Mouse (Mus musculus) gastrocnemius, adult 18-20 months (tissue): ENCODE results near the gene Irf2bp1. TPM values are rescaled to one million over a fixed set of nuclear protein-coding genes. Genes with fewer than 3 reads are reported as not detected.

ENCODE experiments used
- DNase-seq: peaks from one replicate; pipeline ENCODE4 v3.0.0; 2021; ENCODE audit warnings: low spot score
- total RNA-seq, 2 experiments: library from RNA; stranded (reverse); gene quantifications; 2 replicates each; pipeline ENCODE4 v1.2.3; 2021

The Irf2bp1 gene
- total RNA-seq, 2 experiments from 2014 or later, result 18.3 to 18.5 TPM

- DNase-seq, result peak; percentile 30
These were observed 20.9 kb downstream of the Irf2bp1 start for GRCm38 (mm10) chr7:19024581-19025255.

- DNase-seq, result no peak
These were observed 24.2 kb downstream of the Irf2bp1 start for GRCm38 (mm10) chr7:19028067-19028466.

- DNase-seq, result no peak
These were observed 25.3 kb downstream of the Irf2bp1 start for GRCm38 (mm10) chr7:19029084-19029653.

GRCm38 (mm10) chr7:19031641-19032040, 27.8 kb downstream of the Irf2bp1 start:
- DNase-seq, result no peak

GRCm38 (mm10) chr7:19044616-19045015, 40.8 kb downstream of the Irf2bp1 start:
- no peak for DNase-seq

- DNase-seq, result peak; percentile 86
These were observed 42.6 kb downstream of the Irf2bp1 start for GRCm38 (mm10) chr7:19046286-19047069.

- DNase-seq, result no peak
These were observed 44.2 kb downstream of the Irf2bp1 start for GRCm38 (mm10) chr7:19048006-19048527.

- no peak for DNase-seq
These were observed 45.4 kb downstream of the Irf2bp1 start for GRCm38 (mm10) chr7:19049252-19049651.

- DNase-seq, result no peak
These were observed 46.3 kb downstream of the Irf2bp1 start for GRCm38 (mm10) chr7:19050172-19050571.

GRCm38 (mm10) chr7:19051161-19051560, 47.3 kb downstream of the Irf2bp1 start:
- DNase-seq, result no peak

- peak; percentile 85 for DNase-seq
These were observed 48.7 kb downstream of the Irf2bp1 start for GRCm38 (mm10) chr7:19052345-19053135.

GRCm38 (mm10) chr7:19053136-19053532, 49.3 kb downstream of the Irf2bp1 start:
- no peak for DNase-seq

- no peak for DNase-seq
These were observed 50.4 kb downstream of the Irf2bp1 start, which contains the start of gene Rsph6a for GRCm38 (mm10) chr7:19054047-19054776. Rsph6a (plus strand) TSS chr7:19054690.

GRCm38 (mm10) chr7:19054777-19055076, 50.9 kb downstream of the Irf2bp1 start:
- DNase-seq, result no peak

- no peak for DNase-seq
These were observed 51.3 kb downstream of the Irf2bp1 start for GRCm38 (mm10) chr7:19055108-19055507.

Other genes starting within 250 kb of the Irf2bp1 start
- not detected for gene Psg19, start 205.5 kb upstream of the Irf2bp1 start, total RNA-seq
- not detected for gene Psg17, start 182.4 kb upstream of the Irf2bp1 start, total RNA-seq
- gene Mill2, start 164.1 kb upstream of the Irf2bp1 start, total RNA-seq, result 1 to 10 TPM; 1.8 to 3.0 TPM
- gene Pglyrp1, start 132.7 kb upstream of the Irf2bp1 start, total RNA-seq, result under 1 TPM in 1 of 2 experiments, not detected in 1; 0.37 TPM
- 1 to 10 TPM; 3.6 to 5.6 TPM for gene Ccdc61, start 93.6 kb upstream of the Irf2bp1 start, total RNA-seq
- 1 to 10 TPM; 1.1 to 1.9 TPM for gene Nova2, start 78.2 kb upstream of the Irf2bp1 start, total RNA-seq
- not detected for gene Nanos2, start 16.6 kb upstream of the Irf2bp1 start, total RNA-seq
- gene Mypop, start 12.8 kb upstream of the Irf2bp1 start, total RNA-seq, result 1 to 10 TPM; 8.7 to 8.9 TPM
- under 1 TPM in 1 of 2 experiments, not detected in 1; 0.09 TPM for gene Foxa3, start 19.5 kb downstream of the Irf2bp1 start, total RNA-seq
- 10 to 100 TPM; 74.1 to 74.6 TPM for gene Sympk, start 20.3 kb downstream of the Irf2bp1 start, total RNA-seq
- not detected for gene Rsph6a, start 50.6 kb downstream of the Irf2bp1 start, total RNA-seq
- 10 to 100 TPM; 33.8 to 39.1 TPM for gene Dmwd, start 72.2 kb downstream of the Irf2bp1 start, total RNA-seq
- gene Dmpk, start 79.8 kb downstream of the Irf2bp1 start, total RNA-seq, result 100 to 1,000 TPM; 232 to 265 TPM
- 1 to 10 TPM; 1.7 to 2.1 TPM for gene Six5, start 90.5 kb downstream of the Irf2bp1 start, total RNA-seq
- gene Gm4969, start 114.3 kb downstream of the Irf2bp1 start, total RNA-seq, result not detected
- gene Fbxo46, start 115.8 kb downstream of the Irf2bp1 start, total RNA-seq, result 1 to 10 TPM; 2.2 to 2.6 TPM
- gene Qpctl, start 145.2 kb downstream of the Irf2bp1 start, total RNA-seq, result 1 to 10 TPM; 1.9 to 2.0 TPM
- gene Snrpd2, start 145.7 kb downstream of the Irf2bp1 start, total RNA-seq, result 10 to 100 TPM; 50.5 to 55.4 TPM
- not detected for gene Gipr, start 162.1 kb downstream of the Irf2bp1 start, total RNA-seq
- 10 to 100 TPM; 13.9 to 15.0 TPM for gene Eml2, start 172.4 kb downstream of the Irf2bp1 start, total RNA-seq
- 1 to 10 TPM; 1.3 to 3.3 TPM for gene Gpr4, start 208.5 kb downstream of the Irf2bp1 start, total RNA-seq
- 10 to 100 TPM; 41.3 to 47.1 TPM for gene Opa3, start 224.3 kb downstream of the Irf2bp1 start, total RNA-seq